Mouse (Mus musculus) kidney, postnatal 0 days (tissue): Measurements from ENCODE around the gene Plcb3. TPM values are rescaled to one million over a fixed set of nuclear protein-coding genes. Genes with fewer than 3 reads are reported as not detected.

Source experiments
- ATAC-seq: fragments of 200-750 bp; cut with Nextera tagmentation; replicated peaks from 2 replicates; pipeline ENCODE4 v1.8.0; 2017; ENCODE audit warnings: low read depth, moderate number of reproducible peaks, moderate TSS enrichment, moderate library complexity; ENCODE audit not compliant: low FRiP score
- DNase-seq: peaks from one replicate; pipeline ENCODE4 v3.0.0-alpha.2; 2016; ENCODE audit warnings: low spot score
- H3K27ac ChIP-seq: fragments of 300-500 bp; sonication (generic); 2 replicates; pipeline ENCODE4 v1.5.1; 2014; ENCODE audit warnings: mild to moderate bottlenecking
- H3K27me3 ChIP-seq: fragments of 300-500 bp; sonication (generic); 2 replicates; pipeline ENCODE4 v1.6.1; 2014; ENCODE audit warnings: low read length, mixed read lengths; ENCODE audit not compliant: insufficient read depth
- H3K36me3 ChIP-seq: fragments of 300-500 bp; sonication (generic); 2 replicates; pipeline ENCODE4 v1.6.1; 2014; ENCODE audit warnings: low read length, mixed read lengths; ENCODE audit not compliant: insufficient read depth
- H3K4me1 ChIP-seq: fragments of 300-500 bp; sonication (generic); replicated peaks from 2 replicates; pipeline ENCODE4 v1.6.1; 2014; ENCODE audit warnings: antibody characterized with exemption, low read length, mixed read lengths; ENCODE audit not compliant: insufficient read depth
- H3K4me2 ChIP-seq: fragments of 300-500 bp; sonication (generic); 2 replicates; pipeline ENCODE4 v1.6.1; 2014; ENCODE audit warnings: mild to moderate bottlenecking, low read length, moderate library complexity, mixed read lengths
- H3K4me3 ChIP-seq: fragments of 300-500 bp; sonication (generic); replicated peaks from 2 replicates; pipeline ENCODE4 v1.5.1; 2014; ENCODE audit warnings: low read depth, low read length
- H3K9ac ChIP-seq: fragments of 300-500 bp; sonication (generic); 2 replicates; pipeline ENCODE4 v1.6.1; 2014; ENCODE audit warnings: low read depth, low read length
- H3K9me3 ChIP-seq: fragments of 300-500 bp; sonication (generic); replicated peaks from 2 replicates; pipeline ENCODE4 v1.6.1; 2016; ENCODE audit warnings: low read length, inconsistent platforms, mixed read lengths
- CTCF ChIP-seq: IDR thresholded peaks from 2 replicates; pipeline ENCODE4 v1.5.1; 2016; ENCODE audit warnings: antibody characterized with exemption, low read depth, mild to moderate bottlenecking, moderate library complexity
- WGBS: fragments of 180-500 bp; shearing (Covaris S2); extraction: QIAGEN DNeasy Blood & Tissue Kit; methylation state at CpG from one replicate; pipeline ENCODE4 v1.1.7; 2014; 5-methylcytosine and 5-hydroxymethylcytosine counted together
- polyA plus RNA-seq: library from polyadenylated mRNA; unstranded; fragments of >200 nt; fragmentation: Nextera tagmentation; extraction: Ambion mirVana; gene quantifications from 2 replicates; pipeline ENCODE4 v1.2.1, GENCODE M21; 2015

Plcb3 gene
- polyA plus RNA-seq, 1 experiment from 2014 or later: 24.6 TPM

- Histone ChIP-seq H3K4me1 (peaks cover 31% of the 10 kb centered on the region), H3K4me3 (peak within 1 kb of the TSS; percentile 56), H3K9ac (peak within 1 kb of the TSS; percentile 70), H3K4me2 (peak within 1 kb of the TSS; percentile 90), H3K27ac (peak within 1 kb of the TSS; percentile 84), H3K36me3 (peaks cover 11% of the 10 kb centered on the region; the same call in 1 of the 2 replicates), H3K27me3 (no peaks in the 10 kb centered on the region), H3K9me3 (no peaks in the 10 kb centered on the region)
- TF ChIP-seq CTCF: no peak
- DNase-seq (peak; percentile 96), ATAC-seq (peak; percentile 71)
- under 1% methylated on average over 24 of the region's 24 CpGs for WGBS
These were observed 19.7 kb upstream of the Plcb3 start, which contains the start of the genes Nudt22 and Trpt1 for GRCm38 (mm10) chr19:6996006-6996405. TSS of gene Nudt22 (minus strand) at chr19:6996117. TSS of gene Trpt1 (plus strand) at chr19:6996131.

GRCm38 (mm10) chr19:6995255-6995991 lies 19.2 kb upstream of the Plcb3 start:
- peak overlapping the region; percentile 50 for H3K27ac ChIP-seq
- peaks cover 31% of the 10 kb centered on the region for H3K4me1 ChIP-seq
- H3K9ac ChIP-seq: peak overlapping the region; percentile 70
- H3K9me3 ChIP-seq: no peaks in the 10 kb centered on the region
- no peak for ATAC-seq
- WGBS: 43% methylated on average over 21 of the region's 21 CpGs
- TF ChIP-seq CTCF: peak; percentile 17; the same call in 1 of the 2 replicates
- H3K4me3 ChIP-seq: peak overlapping the region; percentile 56
- H3K36me3 ChIP-seq: peaks cover 11% of the 10 kb centered on the region; the same call in 1 of the 2 replicates
- H3K27me3 ChIP-seq: no peaks in the 10 kb centered on the region
- no peak for DNase-seq
- peak overlapping the region; percentile 90 for H3K4me2 ChIP-seq

GRCm38 (mm10) chr19:6994489-6994888 lies 18.2 kb upstream of the Plcb3 start:
- Histone ChIP-seq H3K4me2 (peak overlapping the region; percentile 90), H3K9me3 (no peaks in the 10 kb centered on the region), H3K4me1 (peaks cover 31% of the 10 kb centered on the region), H3K27me3 (no peaks in the 10 kb centered on the region), H3K9ac (no peak overlapping the region), H3K4me3 (0 out of 2 replicates have a peak overlapping the region, but pooled peaks have one; percentile 3), H3K36me3 (peaks cover 7% of the 10 kb centered on the region; the same call in 1 of the 2 replicates), H3K27ac (no peak overlapping the region)
- DNase-seq (no peak), ATAC-seq (no peak)
- 64% methylated on average over 8 of the region's 8 CpGs for WGBS
- TF ChIP-seq CTCF: no peak

- Histone ChIP-seq H3K27ac (no peak overlapping the region), H3K27me3 (no peaks in the 10 kb centered on the region), H3K9me3 (no peaks in the 10 kb centered on the region), H3K4me1 (peaks cover 31% of the 10 kb centered on the region), H3K36me3 (0 out of 2 replicates have a peak, but pooled peaks cover 3% of the 10 kb centered on the region), H3K4me2 (no peak overlapping the region), H3K9ac (no peak overlapping the region), H3K4me3 (no peak overlapping the region)
- DNase-seq: no peak
- ATAC-seq: no peak
- WGBS: 82% methylated on average over 8 of the region's 8 CpGs
- TF ChIP-seq CTCF: no peak
These were observed 17.7 kb upstream of the Plcb3 start for GRCm38 (mm10) chr19:6994002-6994401.

- peak overlapping the region; percentile 73 for H3K27ac ChIP-seq
- DNase-seq: no peak
- 61% methylated on average over 14 of the region's 14 CpGs for WGBS
These were observed 16.9 kb upstream of the Plcb3 start for GRCm38 (mm10) chr19:6993011-6993770.

More at GRCm38 (mm10) chr19:6993011-6993770, 16.9 kb upstream of the Plcb3 start:
- Histone ChIP-seq H3K27me3 (no peaks in the 10 kb centered on the region), H3K9ac (peak overlapping the region; percentile 68), H3K4me1 (peaks cover 31% of the 10 kb centered on the region), H3K36me3 (no peaks in the 10 kb centered on the region), H3K4me2 (peak overlapping the region; percentile 97), H3K9me3 (no peaks in the 10 kb centered on the region), H3K4me3 (peak overlapping the region; percentile 53)
- ATAC-seq: no peak
- TF ChIP-seq CTCF: no peak
